Mouse (Mus musculus) brain, embryonic 14.5 days (tissue): ENCODE measurements around the gene Ssc4d. TPM values are rescaled to one million over a fixed set of nuclear protein-coding genes. Genes with fewer than 3 reads are reported as not detected.
A peak's percentile ranks its signal among the peaks of the same experiment; 100 is the strongest.

Source experiments
- DNase-seq: peaks from one replicate; pipeline ENCODE4 v3.0.0-alpha.2; 2011; ENCODE audit warnings: low read depth
- CTCF ChIP-seq: fragments of 200-500 bp; IDR thresholded peaks from 2 replicates; pipeline ENCODE4 v1.5.1; 2012; ENCODE audit warnings: inconsistent platforms, mild to moderate bottlenecking, moderate library complexity, borderline replicate concordance; ENCODE audit not compliant: insufficient read depth, insufficient read length; ENCODE audit errors: extremely low read depth
- POLR2A ChIP-seq: fragments of 200-500 bp; IDR thresholded peaks from 2 replicates; pipeline ENCODE4 v1.6.1; 2012; ENCODE audit warnings: mild to moderate bottlenecking, inconsistent platforms, borderline replicate concordance; ENCODE audit not compliant: poor library complexity, insufficient read depth, insufficient read length, severe bottlenecking; ENCODE audit errors: extremely low read depth
- polyA plus RNA-seq: library from polyadenylated mRNA; depleted of rRNA; stranded (reverse); fragments of >200 nt; gene quantifications from 2 replicates; pipeline ENCODE4 v1.2.3, GENCODE M21; 2012

Gene Ssc4d
- polyA plus RNA-seq, 1 experiment, result 2.1 TPM

DNA sequence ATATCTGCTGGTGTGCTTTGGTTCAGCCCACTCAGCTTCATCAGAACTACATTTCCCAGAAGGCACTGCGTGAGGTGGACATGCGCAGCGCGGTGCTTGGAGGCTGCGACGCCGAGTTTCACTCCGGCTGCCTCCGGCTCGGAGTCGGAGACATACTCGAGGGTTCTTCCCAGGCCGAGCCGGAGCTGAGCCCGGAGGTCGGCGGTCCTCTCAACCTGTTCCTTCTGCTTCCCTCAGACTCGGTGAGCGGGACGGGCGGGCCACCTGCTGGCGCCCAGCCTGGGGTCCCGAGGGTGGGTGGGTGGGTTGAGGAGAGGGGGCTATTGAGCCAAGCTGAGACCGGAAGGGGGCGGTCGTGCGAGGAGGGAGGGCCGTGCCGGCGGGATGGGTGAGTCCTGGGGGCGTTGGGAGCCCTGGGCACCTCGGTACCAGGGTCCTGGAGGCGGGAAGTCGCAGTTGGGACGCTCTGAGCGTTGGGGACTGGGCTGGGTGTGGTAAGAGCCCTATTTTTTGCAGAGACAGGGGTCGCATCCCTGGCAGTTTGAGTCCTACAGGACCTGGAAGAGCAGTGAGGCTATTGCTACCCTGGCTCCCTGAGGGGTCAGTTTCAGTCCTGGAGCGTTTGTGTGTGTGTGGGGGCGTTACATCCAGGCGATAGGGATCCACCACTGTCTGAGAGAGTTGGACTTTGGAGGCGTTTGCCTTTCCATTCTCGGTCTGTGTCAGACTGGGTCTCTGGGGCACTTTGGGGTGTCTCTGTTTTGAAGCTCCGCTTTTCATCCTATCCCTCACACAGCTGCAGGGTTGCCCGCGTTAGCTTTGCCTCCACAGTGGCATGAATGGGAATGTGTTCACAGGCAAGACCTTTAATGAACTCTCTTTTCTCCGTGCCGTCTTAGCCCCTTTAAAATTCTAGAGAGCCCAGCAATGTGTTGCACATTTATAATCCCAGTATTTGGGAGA lies 20.7 kb upstream of the Ssc4d start, which contains the start of gene Dtx2:
TSS of gene Dtx2 (plus strand) at position 76 of the 963 bp plus-strand sequence.
- peak; percentile 97 for DNase-seq
- no peak; the same call in 1 of the 2 replicates for TF ChIP-seq CTCF
- peak; percentile 91; the same call in 1 of the 2 replicates for TF ChIP-seq POLR2A

DNA sequence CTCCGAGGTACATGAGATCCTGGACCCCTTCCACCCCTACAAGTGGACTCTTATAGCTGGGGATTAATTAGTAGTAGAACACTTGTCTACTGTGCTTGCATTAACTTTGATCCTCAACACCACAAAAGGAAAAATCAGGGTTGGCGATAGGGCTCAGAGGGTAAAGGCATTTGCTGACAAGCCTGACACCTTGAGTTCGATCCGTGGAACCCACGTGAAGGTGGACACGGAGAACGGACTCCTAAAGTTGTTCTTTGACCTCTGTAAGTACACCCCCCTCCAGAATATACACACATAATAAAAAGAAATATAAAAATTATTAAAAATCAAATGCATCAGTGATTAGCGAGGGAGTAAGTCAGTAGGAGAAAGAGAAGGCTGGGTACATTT lies 20.0 kb upstream of the Ssc4d start:
- DNase-seq, result no peak

DNA sequence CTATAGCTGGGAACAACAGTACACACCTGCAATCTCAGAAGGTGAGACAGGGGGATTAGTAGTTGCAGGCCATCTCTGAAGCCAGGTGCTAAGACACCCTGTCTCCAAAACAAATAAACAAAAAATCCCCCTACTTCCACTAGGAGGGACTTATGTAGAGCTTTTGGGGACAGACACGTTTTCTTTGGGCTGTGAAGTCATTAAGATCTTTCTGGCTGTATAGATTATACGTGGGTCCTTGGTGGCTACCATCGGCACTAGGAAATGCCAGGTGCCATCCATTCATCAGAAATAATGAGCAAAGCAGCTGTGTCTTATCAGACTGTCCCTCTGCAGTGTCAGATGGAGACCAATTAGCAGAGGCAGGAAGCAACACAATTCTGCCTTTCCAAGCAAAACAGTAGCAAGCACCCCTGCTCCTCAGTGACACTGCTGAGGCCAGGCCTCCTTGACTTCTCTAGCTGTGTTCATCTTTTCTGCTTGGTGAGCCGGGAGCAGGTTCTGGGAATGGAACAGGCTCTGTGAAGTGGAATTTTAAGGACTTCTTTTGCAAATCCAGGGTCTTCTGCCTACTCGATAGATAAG lies 19.1 kb upstream of the Ssc4d start:
- TF ChIP-seq CTCF (no peak), POLR2A (no peak)
- peak; percentile 22 for DNase-seq

More for the DNA sequence above, 20.0 kb upstream of the Ssc4d start:
- TF ChIP-seq POLR2A (no peak), CTCF (no peak)

DNA sequence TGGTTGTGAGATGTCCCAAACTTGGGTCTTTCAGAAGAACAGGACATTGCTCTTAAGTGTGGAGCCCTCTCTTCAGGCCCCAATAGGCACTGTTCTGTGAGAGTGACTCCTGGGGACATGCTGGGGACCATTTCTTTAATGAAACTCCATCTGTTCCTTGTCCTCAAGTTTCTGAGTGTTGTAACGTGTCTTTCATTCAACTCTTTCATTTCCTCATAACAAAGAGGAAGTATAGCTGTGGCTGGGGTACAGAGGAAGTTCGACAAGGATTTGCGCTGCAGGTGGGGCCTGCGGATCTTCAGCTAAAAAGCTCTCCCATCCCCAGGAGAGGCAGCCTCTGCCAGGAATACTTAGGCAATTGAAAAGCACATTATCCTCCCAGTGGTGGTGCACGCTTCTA lies 16.3 kb upstream of the Ssc4d start:
- DNase-seq, result no peak
- TF ChIP-seq CTCF (no peak), POLR2A (no peak)

DNA sequence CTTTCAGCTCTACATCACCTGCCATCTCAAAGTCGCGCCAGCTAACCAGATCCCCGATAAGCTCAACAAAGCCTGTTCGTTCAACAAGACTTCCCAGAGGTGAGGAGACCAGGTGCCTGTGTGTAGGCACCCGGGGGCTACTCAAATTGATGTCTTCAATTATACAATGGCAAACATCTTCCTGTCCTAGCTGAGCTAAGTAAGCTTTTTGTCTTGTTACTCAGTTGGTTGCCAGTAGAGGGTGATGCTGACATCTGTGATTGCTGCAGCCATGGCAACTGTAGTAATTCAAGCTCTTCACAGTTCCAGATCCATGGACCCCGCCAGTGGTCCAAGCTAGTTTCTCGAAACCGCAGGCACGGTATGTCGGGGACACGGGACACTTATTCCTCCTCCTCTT lies 12.9 kb upstream of the Ssc4d start:
- peak; percentile 63 for DNase-seq
- TF ChIP-seq POLR2A (no peak), CTCF (peak; percentile 33; the same call in 1 of the 2 replicates)

DNA sequence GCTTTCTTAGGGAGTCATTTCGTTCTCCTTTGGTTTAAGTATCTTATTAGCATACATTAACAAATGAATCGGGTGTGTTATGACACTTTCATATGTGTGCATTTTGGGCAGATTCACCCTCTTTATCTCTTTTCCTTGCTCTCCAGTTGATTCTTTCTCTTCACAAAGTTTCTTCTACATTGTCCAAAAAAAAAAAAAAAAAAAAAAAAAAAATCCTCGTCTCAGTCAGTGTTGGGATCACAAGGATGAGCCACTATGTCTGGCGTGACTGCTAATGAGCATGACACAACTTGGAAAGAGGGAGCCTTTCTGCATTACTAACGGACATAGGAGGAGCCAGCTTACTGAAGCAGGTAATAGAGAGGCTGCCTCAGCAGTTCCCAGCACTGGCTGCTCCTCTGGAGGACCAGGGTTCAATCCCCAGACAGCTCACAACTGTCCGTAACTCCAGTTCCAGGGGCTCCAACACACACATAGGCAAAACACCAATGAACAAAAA lies 10.3 kb upstream of the Ssc4d start:
- DNase-seq, result no peak
- TF ChIP-seq CTCF (no peak), POLR2A (no peak)

DNA sequence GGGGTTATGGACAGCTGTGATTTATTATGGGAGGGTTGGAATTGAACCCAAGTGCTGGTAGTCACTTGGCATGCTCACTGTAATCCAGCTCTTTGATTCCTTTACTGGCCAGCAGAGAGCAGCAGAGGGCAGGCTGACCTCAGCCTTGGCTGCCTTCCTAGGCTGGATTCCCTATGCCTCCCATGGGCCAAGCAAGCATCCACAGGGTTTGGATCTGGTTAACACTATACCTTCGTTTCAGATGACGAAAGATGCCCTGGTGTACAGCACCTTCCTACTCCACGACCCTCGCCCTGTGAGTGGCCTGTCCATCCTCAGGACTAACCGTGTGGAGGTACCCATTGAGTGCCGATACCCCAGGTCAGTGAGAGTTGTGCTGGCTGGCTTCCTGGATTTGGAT lies 8.1 kb upstream of the Ssc4d start:
- TF ChIP-seq CTCF (peak; percentile 84), POLR2A (no peak)
- DNase-seq, result peak; percentile 73

DNA sequence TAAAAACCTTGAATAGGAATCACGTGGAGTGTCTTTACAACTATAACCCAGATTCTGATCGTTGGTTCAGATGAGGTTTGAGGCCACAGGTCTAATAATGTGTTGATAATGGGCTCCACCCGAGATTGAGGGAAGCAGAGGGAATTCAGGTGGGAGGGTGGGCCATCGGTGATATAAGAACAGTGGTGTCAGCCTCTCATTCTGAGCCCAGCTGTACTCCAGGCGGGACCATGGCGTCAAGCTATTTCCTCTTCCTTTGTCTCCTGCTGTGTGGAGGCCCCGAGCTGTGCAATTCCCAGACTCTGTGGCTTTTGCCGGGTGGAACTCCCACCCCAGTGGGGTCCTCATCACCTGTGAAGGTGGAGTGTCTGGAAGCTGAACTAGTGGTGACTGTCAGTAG lies 5.6 kb upstream of the Ssc4d start, which contains the start of gene Zp3:
TSS of gene Zp3 (plus strand) at position 196 of the 400 bp plus-strand sequence.
- no peak for DNase-seq
- TF ChIP-seq CTCF (no peak), POLR2A (no peak)

DNA sequence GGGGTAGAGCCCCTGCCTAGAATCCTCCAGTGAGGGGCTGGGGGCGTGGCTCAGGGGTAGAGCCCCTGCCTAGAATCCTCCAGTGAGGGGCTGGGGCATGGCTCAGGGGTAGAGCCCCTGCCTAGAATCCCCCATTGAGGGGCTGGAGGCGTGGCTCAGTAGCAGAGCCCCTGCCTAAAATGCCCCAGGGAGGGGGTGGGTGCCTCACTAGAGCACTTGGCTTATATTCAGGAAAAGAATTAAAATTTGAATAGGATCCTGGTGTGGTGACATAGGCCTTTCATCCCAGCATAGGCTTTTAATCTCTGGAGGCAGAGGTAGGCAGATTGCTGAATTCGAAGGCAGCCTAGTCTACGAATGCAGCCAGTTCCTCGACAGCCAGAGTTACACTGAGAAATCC lies 5.0 kb upstream of the Ssc4d start:
- no peak for DNase-seq
- TF ChIP-seq CTCF (no peak), POLR2A (no peak)

DNA sequence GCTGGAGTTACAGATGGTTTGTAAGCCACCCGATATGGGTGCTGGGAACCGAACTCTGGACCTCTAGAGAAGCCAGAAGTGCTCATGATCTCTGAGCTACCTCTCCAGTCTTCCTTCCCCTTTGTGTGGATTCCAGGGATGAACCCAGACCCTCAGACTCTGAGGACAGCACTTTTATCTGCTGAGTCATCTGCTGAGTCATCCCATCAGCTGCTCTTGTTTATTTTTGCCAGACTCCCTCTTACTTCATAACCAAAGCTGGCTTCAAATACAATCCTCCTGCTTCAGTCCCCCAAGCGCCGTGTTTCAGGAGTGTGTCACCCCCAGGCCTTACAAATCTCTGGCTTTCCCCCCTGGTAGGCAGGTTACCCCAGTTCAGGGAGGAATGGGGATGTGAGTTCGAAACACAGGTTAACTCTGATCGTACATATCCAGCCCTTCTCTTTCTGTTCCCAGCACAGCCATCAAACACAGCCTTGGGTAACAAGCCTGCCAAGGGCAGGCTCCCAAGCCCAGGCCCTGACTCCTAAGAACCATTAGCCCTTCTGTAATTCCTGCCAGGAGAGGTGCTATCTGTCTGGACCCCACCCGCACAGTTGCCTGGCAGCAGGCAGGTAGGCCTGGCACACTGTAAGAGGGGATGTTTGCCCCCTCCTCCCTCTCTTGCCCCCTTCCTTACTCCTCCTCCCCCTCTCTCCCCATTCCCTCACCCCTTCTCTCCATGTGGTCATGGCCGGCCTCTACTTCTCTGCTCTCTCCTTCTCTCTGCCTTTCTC lies 1.8 kb upstream of the Ssc4d start:
- DNase-seq, result no peak
- TF ChIP-seq CTCF (no peak), POLR2A (no peak)
